ENCODE assay signal across 36 mouse cellular contexts in genomic region chr19:60477788-60478187, GRCm38 (mm10). TPM values are rescaled to one million over a fixed set of nuclear protein-coding genes. Genes with fewer than 3 reads are reported as not detected.
"Had no signal": no experiment of that assay in that cellular context is flagged by ENCODE, and none has a peak within 500 bp of the region (broad histone marks: within the 10 kb centered on the region; RNA-seq: fewer than 3 reads in every experiment).

No protein-coding gene starts in this region.

- H3K4me3 ChIP-seq: heart, embryonic 10.5 days; heart, embryonic 12.5 days; hindbrain, embryonic 13.5 days; hindbrain, embryonic 15.5 days; layer of hippocampus, adult 2 months; left cerebral cortex, adult 2 months; limb, embryonic 10.5 days; limb, embryonic 12.5 days; liver, embryonic 13.5 days had no signal

- H3K27ac ChIP-seq: heart, embryonic 10.5 days; hindbrain, embryonic 13.5 days; hindbrain, embryonic 15.5 days; hindbrain, postnatal 0 days; layer of hippocampus, adult 2 months; left cerebral cortex, adult 2 months; limb, embryonic 10.5 days; limb, embryonic 12.5 days; liver, embryonic 13.5 days had no signal

- H3K9ac ChIP-seq: heart, embryonic 12.5 days; hindbrain, embryonic 13.5 days; hindbrain, embryonic 15.5 days; limb, embryonic 12.5 days; liver, embryonic 13.5 days had no signal

- H3K27me3 ChIP-seq: hindbrain, embryonic 15.5 days; liver, embryonic 13.5 days had no signal

- H3K4me2 ChIP-seq: heart, embryonic 12.5 days; hindbrain, embryonic 13.5 days; hindbrain, embryonic 15.5 days; limb, embryonic 12.5 days; liver, embryonic 11.5 days; liver, embryonic 13.5 days had no signal

- H3K9me3 ChIP-seq: heart, embryonic 10.5 days; heart, embryonic 12.5 days; hindbrain, embryonic 13.5 days; hindbrain, embryonic 15.5 days; limb, embryonic 10.5 days; limb, embryonic 12.5 days; liver, embryonic 13.5 days had no signal

- H3K36me3 ChIP-seq: heart, embryonic 10.5 days; heart, embryonic 12.5 days; hindbrain, embryonic 13.5 days; hindbrain, embryonic 15.5 days; limb, embryonic 10.5 days; limb, embryonic 12.5 days; liver, embryonic 13.5 days had no signal

- ATAC-seq: hindbrain, postnatal 0 days; intestine, postnatal 0 days had no signal

- DNase-seq: gastrocnemius, postnatal 14 days; gastrocnemius, postnatal 36 days; heart, adult 18-20 months; heart, postnatal 10 days; kidney, adult 18-20 months; kidney, adult 8-10 months; kidney, postnatal 10 days; kidney, postnatal 25 days; kidney, postnatal 4 days; liver; liver, embryonic 13.5 days had no signal

- H3K4me1 ChIP-seq: heart, embryonic 10.5 days; heart, embryonic 12.5 days; hindbrain, embryonic 13.5 days; hindbrain, embryonic 15.5 days; limb, embryonic 10.5 days; limb, embryonic 12.5 days; liver, embryonic 13.5 days had no signal

RNA-seq across cellular contexts. Expression of gene Prlhr, which starts 9.7 kb away (rescaled TPM):
- total RNA-seq: gastrocnemius, adult 18-20 months; gastrocnemius, adult 8-10 months; gastrocnemius, postnatal 14 days; gastrocnemius, postnatal 36 days; heart, adult 18-20 months; heart, adult 8-10 months; heart, postnatal 10 days; heart, postnatal 25 days; hematopoietic stem cell, adult 5-6 weeks; left cerebral cortex, adult 2 months; left cerebral cortex, postnatal 36 days had no signal
- polyA plus RNA-seq: gonadal fat pad, adult 2 months; heart, embryonic 10.5 days; heart, embryonic 12.5 days; heart, embryonic 14.5 days; heart, embryonic 16.5 days; hindbrain, embryonic 11.5 days; intestine, embryonic 14.5 days; intestine, postnatal 0 days; kidney, embryonic 14.5 days; kidney, embryonic 16.5 days; limb, embryonic 10.5 days; limb, embryonic 12.5 days; limb, embryonic 14.5 days; liver, embryonic 11.5 days; liver, embryonic 13.5 days had no signal
